Mouse (Mus musculus) ES-Bruce4 (cell line): ENCODE data around the gene Dync1h1. TPM values are rescaled to one million over a fixed set of nuclear protein-coding genes. Genes with fewer than 3 reads are reported as not detected.

Experiments used
- H3K27ac ChIP-seq: 2 replicates; pipeline ENCODE4 v1.5.1; 2012; ENCODE audit warnings: low read length, inconsistent platforms; ENCODE audit not compliant: insufficient read depth
- H3K27me3 ChIP-seq: 2 replicates; pipeline ENCODE4 v1.6.1; 2012; ENCODE audit warnings: mild to moderate bottlenecking, low read length, inconsistent platforms; ENCODE audit not compliant: control insufficient read depth, poor library complexity, insufficient read depth, severe bottlenecking
- H3K36me3 ChIP-seq: 2 replicates; pipeline ENCODE4 v1.6.1; 2012; ENCODE audit warnings: inconsistent platforms, mild to moderate bottlenecking, low read length, moderate library complexity; ENCODE audit not compliant: control insufficient read depth, poor library complexity, insufficient read depth, severe bottlenecking
- H3K4me1 ChIP-seq: one replicate; pipeline ENCODE4 v1.8.1; 2011; ENCODE audit warnings: low read length; ENCODE audit not compliant: control insufficient read depth, insufficient read depth
- H3K4me3 ChIP-seq: 2 replicates; pipeline ENCODE4 v1.5.1; 2011; ENCODE audit warnings: low read depth, mild to moderate bottlenecking, low read length
- H3K9ac ChIP-seq: 2 replicates; pipeline ENCODE4 v1.6.1; 2012; ENCODE audit warnings: low read depth, mild to moderate bottlenecking, inconsistent platforms; ENCODE audit not compliant: poor library complexity, severe bottlenecking
- H3K9me3 ChIP-seq: replicated peaks from 2 replicates; pipeline ENCODE4 v1.6.1; 2012; ENCODE audit warnings: mild to moderate bottlenecking, low read length, inconsistent platforms; ENCODE audit not compliant: control insufficient read depth, poor library complexity, insufficient read depth, severe bottlenecking
- CTCF ChIP-seq: IDR thresholded peaks from one replicate; pipeline ENCODE4 v1.8.1; 2011; ENCODE audit warnings: low read depth, low read length
- EP300 ChIP-seq: IDR thresholded peaks from 2 replicates; pipeline ENCODE4 v1.6.1; 2011; ENCODE audit warnings: low read depth, low read length; ENCODE audit not compliant: insufficient read depth
- POLR2A ChIP-seq: IDR thresholded peaks from one replicate; pipeline ENCODE4 v1.8.1; 2011; ENCODE audit warnings: low read length; ENCODE audit not compliant: insufficient read depth
- polyA plus RNA-seq: library from polyadenylated mRNA; stranded (reverse); fragments of >200 nt; gene quantifications from 2 replicates; pipeline ENCODE4 v1.2.4, GENCODE M21; 2011; ENCODE audit warnings: low read depth; ENCODE audit not compliant: missing spikeins, insufficient read depth, insufficient read length

Gene Dync1h1
- polyA plus RNA-seq, 1 experiment = 145 TPM

DNA sequence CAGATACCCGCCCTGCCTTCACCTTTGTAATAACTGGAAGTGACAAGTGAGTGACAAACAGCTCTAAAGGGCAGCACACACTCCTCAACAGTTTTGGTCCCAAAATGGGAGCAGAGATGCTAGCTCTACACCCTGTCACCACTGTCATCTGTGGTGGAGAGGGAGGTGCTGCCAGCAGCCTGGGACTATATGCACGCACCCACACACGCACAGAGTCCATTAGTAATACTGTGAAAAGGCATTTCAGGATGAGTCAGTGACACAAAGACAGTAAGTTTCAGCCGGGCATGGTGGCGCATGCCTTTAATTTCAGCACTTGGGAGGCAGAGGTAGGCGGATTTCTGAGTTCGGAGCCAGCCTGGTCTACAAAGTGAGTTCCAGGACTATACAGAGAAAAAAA is 43.1 kb upstream of the Dync1h1 start:
- Histone ChIP-seq H3K4me1 (peaks cover 3% of the 10 kb centered on the region), H3K36me3 (peaks cover 21% of the 10 kb centered on the region), H3K9me3 (no peaks in the 10 kb centered on the region), H3K4me3 (no peak overlapping the region), H3K27me3 (no peaks in the 10 kb centered on the region), H3K9ac (no peak overlapping the region), H3K27ac (no peak overlapping the region)
- TF ChIP-seq EP300 = no peak
- no peak for TF ChIP-seq CTCF
- no peak for TF ChIP-seq POLR2A

DNA sequence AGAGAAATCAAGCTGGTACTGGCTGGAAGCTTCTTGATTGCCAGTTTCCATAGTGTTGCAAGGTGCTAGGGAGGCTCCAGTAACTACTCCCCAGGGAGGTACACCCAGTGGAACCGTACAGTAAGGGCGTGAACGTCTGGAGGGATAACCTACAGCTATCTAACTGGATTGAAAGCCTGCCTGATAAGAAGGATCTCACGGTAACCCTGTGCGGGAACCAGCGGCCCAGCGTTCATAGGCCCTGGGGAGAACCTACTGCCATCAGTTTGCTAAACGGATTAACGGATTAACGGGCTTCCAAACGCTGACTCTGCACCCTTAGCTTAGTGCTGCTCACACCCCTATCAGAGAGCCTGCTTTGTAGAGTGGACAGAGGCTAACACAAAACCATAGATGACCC is 37.9 kb upstream of the Dync1h1 start:
- Histone ChIP-seq H3K4me3 (no peak overlapping the region), H3K27ac (no peak overlapping the region), H3K9me3 (no peaks in the 10 kb centered on the region), H3K36me3 (peaks cover 19% of the 10 kb centered on the region), H3K27me3 (no peaks in the 10 kb centered on the region), H3K9ac (no peak overlapping the region), H3K4me1 (no peaks in the 10 kb centered on the region)
- no peak for TF ChIP-seq EP300
- no peak for TF ChIP-seq CTCF
- no peak for TF ChIP-seq POLR2A

DNA sequence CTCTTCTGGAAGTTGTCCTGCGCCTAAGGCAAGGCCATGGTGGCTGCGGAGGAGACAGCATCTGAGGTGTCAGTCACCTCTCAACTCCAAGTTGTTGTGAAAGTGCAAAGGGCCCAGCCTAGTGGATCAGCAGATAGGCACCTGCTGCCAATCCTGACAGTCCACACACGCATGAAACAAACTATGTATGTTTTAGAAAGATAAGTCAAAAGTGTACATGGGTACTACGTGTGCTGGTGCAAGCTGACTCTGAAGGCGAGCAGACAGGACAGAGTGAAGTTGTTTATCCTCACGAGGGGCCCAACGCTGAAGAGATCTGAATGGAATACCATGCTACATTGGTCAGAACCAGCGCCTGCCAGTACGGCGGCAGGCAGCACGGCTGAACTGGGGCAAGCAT is 36.4 kb upstream of the Dync1h1 start:
- H3K9ac ChIP-seq = no peak overlapping the region
- no peaks in the 10 kb centered on the region for H3K4me1 ChIP-seq
- peaks cover 20% of the 10 kb centered on the region for H3K36me3 ChIP-seq
- TF ChIP-seq CTCF = no peak
- no peak for TF ChIP-seq EP300
- no peak for TF ChIP-seq POLR2A
- no peak overlapping the region for H3K27ac ChIP-seq
- H3K4me3 ChIP-seq = no peak overlapping the region
- no peaks in the 10 kb centered on the region for H3K27me3 ChIP-seq
- no peaks in the 10 kb centered on the region for H3K9me3 ChIP-seq

DNA sequence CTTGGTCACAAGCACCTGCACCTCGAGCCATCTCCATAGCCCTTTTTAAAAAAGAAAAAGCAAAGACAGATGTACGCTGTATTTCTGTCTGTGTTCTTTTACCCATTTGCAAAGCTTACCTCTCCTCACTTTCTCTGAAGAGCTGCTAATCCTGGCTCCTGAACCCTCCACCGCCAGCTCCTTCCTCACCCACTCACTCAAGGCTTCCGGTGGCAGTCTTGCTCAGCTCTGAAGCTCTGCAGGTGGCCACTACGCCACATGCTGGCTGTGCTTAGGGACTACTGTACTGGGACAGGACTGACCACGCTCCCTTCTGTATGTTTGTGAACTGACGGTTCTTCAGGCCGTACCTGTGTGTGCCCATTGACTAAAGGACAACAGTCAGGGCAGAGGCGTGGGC is 34.9 kb upstream of the Dync1h1 start:
- Histone ChIP-seq H3K27me3 (no peaks in the 10 kb centered on the region), H3K4me3 (no peak overlapping the region), H3K4me1 (no peaks in the 10 kb centered on the region), H3K36me3 (peaks cover 22% of the 10 kb centered on the region), H3K9me3 (no peaks in the 10 kb centered on the region), H3K9ac (no peak overlapping the region), H3K27ac (no peak overlapping the region)
- no peak for TF ChIP-seq POLR2A
- no peak for TF ChIP-seq EP300
- no peak for TF ChIP-seq CTCF

DNA sequence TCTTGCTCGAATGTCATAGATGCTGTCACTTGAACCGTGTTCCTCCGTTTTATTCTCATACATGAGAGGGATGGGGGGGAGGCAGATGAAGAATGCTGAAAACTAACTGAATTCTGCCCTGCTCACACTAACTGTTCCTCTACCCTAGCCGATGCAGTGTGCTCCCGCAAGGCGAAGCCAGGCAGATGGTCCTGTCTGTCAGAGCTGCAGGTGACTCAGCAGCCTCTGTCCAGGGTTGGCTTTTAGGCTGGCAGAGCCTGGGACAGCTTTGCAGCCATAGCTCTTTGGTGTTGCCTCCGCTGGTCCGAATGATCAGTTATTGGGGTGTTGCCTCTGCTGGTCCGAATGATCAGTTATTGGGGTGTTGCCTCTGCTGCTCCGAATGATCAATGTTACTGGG is 30.2 kb upstream of the Dync1h1 start:
- no peak overlapping the region for H3K27ac ChIP-seq
- peaks cover 12% of the 10 kb centered on the region for H3K36me3 ChIP-seq
- no peaks in the 10 kb centered on the region for H3K9me3 ChIP-seq
- no peak overlapping the region for H3K9ac ChIP-seq
- H3K4me3 ChIP-seq = no peak overlapping the region
- TF ChIP-seq CTCF (no peak), POLR2A (no peak), EP300 (no peak)
- no peaks in the 10 kb centered on the region for H3K27me3 ChIP-seq
- H3K4me1 ChIP-seq = no peaks in the 10 kb centered on the region

DNA sequence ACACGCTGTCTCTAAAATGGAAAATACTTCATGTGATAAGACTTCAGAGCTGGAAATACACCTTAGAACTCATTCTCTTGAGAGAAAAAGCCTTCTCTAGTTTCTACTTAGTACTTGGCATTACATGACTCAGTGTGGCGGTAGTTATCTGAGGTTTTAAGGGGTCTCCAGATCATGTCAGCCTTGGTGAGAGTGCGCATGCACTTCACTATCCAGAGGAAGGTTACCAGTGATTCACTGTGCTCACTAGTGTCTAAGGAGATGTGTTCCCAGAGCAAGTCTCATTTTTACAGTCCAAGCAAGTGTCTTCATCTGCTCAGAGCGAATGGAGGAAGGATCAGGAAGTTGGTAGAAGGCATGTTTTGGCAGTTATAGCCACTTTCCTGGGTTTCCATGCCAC is 28.9 kb upstream of the Dync1h1 start:
- no peaks in the 10 kb centered on the region for H3K27me3 ChIP-seq
- H3K9me3 ChIP-seq = no peaks in the 10 kb centered on the region
- H3K27ac ChIP-seq = no peak overlapping the region
- no peak for TF ChIP-seq POLR2A
- no peak for TF ChIP-seq CTCF
- TF ChIP-seq EP300 = no peak
- H3K9ac ChIP-seq = no peak overlapping the region
- peaks cover 12% of the 10 kb centered on the region for H3K36me3 ChIP-seq
- H3K4me3 ChIP-seq = no peak overlapping the region
- no peaks in the 10 kb centered on the region for H3K4me1 ChIP-seq
